Mouse (Mus musculus): ENCODE results near the gene Sult5a1.

The Sult5a1 gene

GRCm38 (mm10) chr8:123101244-123101643 is 56.9 kb downstream of the Sult5a1 start:
- DNase-seq (ENCODE audit: low spot score), result no peak

- no peak for DNase-seq (ENCODE audit: low spot score)
These were observed 57.8 kb downstream of the Sult5a1 start for GRCm38 (mm10) chr8:123100288-123100687.

- DNase-seq (ENCODE audit: low spot score), result no peak
These were observed 60.1 kb downstream of the Sult5a1 start for GRCm38 (mm10) chr8:123097786-123098584.

- DNase-seq (ENCODE audit: low spot score), result no peak
These were observed 60.9 kb downstream of the Sult5a1 start for GRCm38 (mm10) chr8:123097216-123097615.
